Mouse (Mus musculus) frontal cortex, postnatal 14 days (tissue): ENCODE data around the gene Olfr780.
"Not testable (repeated sequence)": the region's sequence is repeated elsewhere in the genome, so short reads cannot be mapped to it uniquely, and the experiment has no call there.

Source experiments
- DNase-seq, 2 experiments: peaks; one replicate each; pipeline ENCODE4 v3.0.0; 2022; ENCODE audit warnings: low spot score in 2 of 2

Olfr780 gene

GRCm38 (mm10) chr10:129317817-129318216 lies at the start of gene Olfr780:
Olfr780 (plus strand) TSS chr10:129318117.
- no peak for DNase-seq

GRCm38 (mm10) chr10:129271081-129271535 lies 46.8 kb upstream of the Olfr780 start, which contains the start of gene Olfr777:
Olfr777 (minus strand) TSS chr10:129271485.
- no peak for DNase-seq

- not testable (repeated sequence) for DNase-seq
These were observed 4.9 kb upstream of the Olfr780 start for GRCm38 (mm10) chr10:129312973-129313372.

- not testable (repeated sequence) for DNase-seq
These were observed 4.4 kb upstream of the Olfr780 start for GRCm38 (mm10) chr10:129313521-129313920.

GRCm38 (mm10) chr10:129328554-129328953 lies 10.6 kb downstream of the Olfr780 start, which contains the start of gene Olfr781:
Olfr781 (plus strand) TSS chr10:129328854.
- DNase-seq, result no peak

- DNase-seq, result no peak
These were observed 30.6 kb downstream of the Olfr780 start, which contains the start of gene Olfr782 for GRCm38 (mm10) chr10:129348550-129348949. Olfr782 (plus strand) TSS chr10:129348850.

GRCm38 (mm10) chr10:129352475-129352874 lies 34.6 kb downstream of the Olfr780 start:
- not testable (repeated sequence) for DNase-seq

GRCm38 (mm10) chr10:129356496-129356895 lies 38.6 kb downstream of the Olfr780 start:
- DNase-seq, result not testable (repeated sequence)

- DNase-seq, result no peak
These were observed 39.4 kb downstream of the Olfr780 start for GRCm38 (mm10) chr10:129357307-129357706.
